Mouse (Mus musculus): ENCODE measurements around the gene Dse. TPM values are rescaled to one million over a fixed set of nuclear protein-coding genes. Genes with fewer than 3 reads are reported as not detected.
A peak's percentile ranks its signal among the peaks of the same experiment; 100 is the strongest.
"Not testable (repeated sequence)": the region's sequence is repeated elsewhere in the genome, so short reads cannot be mapped to it uniquely, and the experiment has no call there.

Gene Dse
- polyA plus RNA-seq (2015; fragmentation: Nextera tagmentation; extraction: Ambion mirVana), result 13.6 and 15.2 TPM in 2 replicates

- Histone ChIP-seq H3K4me3 (peak within 1 kb of the TSS; percentile 90), H3K36me3 (0 out of 2 replicates have a peak, but pooled peaks cover 6% of the 10 kb centered on the region), H3K27ac (replicated peaks) (peak within 1 kb of the TSS; percentile 93), H3K9me3 (no peaks in the 10 kb centered on the region), H3K27me3 (replicated peaks) (no peaks in the 10 kb centered on the region), H3K4me1 (peaks cover 22% of the 10 kb centered on the region), H3K9ac (peak within 1 kb of the TSS; percentile 94), H3K4me2 (peak within 1 kb of the TSS; percentile 81)
- under 1% methylated on average over 14 of the region's 14 CpGs for WGBS
- ATAC-seq (ENCODE audit: extremely low read depth, insufficient number of reproducible peaks, low FRiP score, low TSS enrichment), result no peak
Observed at GRCm38 (mm10) chr10:34207503-34207850, at the start of gene Dse. TSS of gene Dse (minus strand) at chr10:34207715.

- H3K9me3 ChIP-seq; H3K4me2 ChIP-seq; H3K36me3 ChIP-seq; H3K27me3 ChIP-seq (replicated peaks); H3K4me1 ChIP-seq; H3K9ac ChIP-seq; H3K4me3 ChIP-seq; ATAC-seq (ENCODE audit: extremely low read depth, insufficient number of reproducible peaks, low FRiP score, low TSS enrichment); H3K27ac ChIP-seq (replicated peaks): not testable (repeated sequence)
- 86% methylated on average over 9 of the region's 9 CpGs for WGBS
Observed at GRCm38 (mm10) chr10:34252833-34253232, 45.3 kb upstream of the Dse start.

GRCm38 (mm10) chr10:34249594-34249993 lies 42.1 kb upstream of the Dse start:
- 36% methylated on average over 2 of the region's 2 CpGs for WGBS
- no peaks in the 10 kb centered on the region for H3K9me3 ChIP-seq
- H3K4me2 ChIP-seq, result no peak overlapping the region
- H3K9ac ChIP-seq, result no peak overlapping the region
- H3K4me3 ChIP-seq, result no peak overlapping the region
- H3K27ac ChIP-seq (replicated peaks), result no peak overlapping the region
- ATAC-seq (ENCODE audit: extremely low read depth, insufficient number of reproducible peaks, low FRiP score, low TSS enrichment), result no peak
- H3K36me3 ChIP-seq, result no peaks in the 10 kb centered on the region
- H3K27me3 ChIP-seq (replicated peaks), result no peaks in the 10 kb centered on the region
- 0 out of 2 replicates have a peak, but pooled peaks cover 4% of the 10 kb centered on the region for H3K4me1 ChIP-seq

- H3K9me3 ChIP-seq, result no peaks in the 10 kb centered on the region
- no peak overlapping the region for H3K9ac ChIP-seq
- WGBS, result 54% methylated on average over 3 of the region's 3 CpGs
- no peaks in the 10 kb centered on the region for H3K27me3 ChIP-seq (replicated peaks)
- H3K36me3 ChIP-seq, result no peaks in the 10 kb centered on the region
- H3K27ac ChIP-seq (replicated peaks), result peak overlapping the region; percentile 25; the same call in 1 of the 2 replicates
- no peak for ATAC-seq (ENCODE audit: extremely low read depth, insufficient number of reproducible peaks, low FRiP score, low TSS enrichment)
- no peak overlapping the region for H3K4me3 ChIP-seq
- H3K4me2 ChIP-seq, result no peak overlapping the region
- H3K4me1 ChIP-seq, result 0 out of 2 replicates have a peak, but pooled peaks cover 4% of the 10 kb centered on the region
Observed at GRCm38 (mm10) chr10:34247757-34248156, 40.2 kb upstream of the Dse start.

GRCm38 (mm10) chr10:34246106-34246505 lies 38.6 kb upstream of the Dse start:
- no peak overlapping the region for H3K4me2 ChIP-seq
- H3K4me1 ChIP-seq, result 0 out of 2 replicates have a peak, but pooled peaks cover 4% of the 10 kb centered on the region
- H3K36me3 ChIP-seq, result no peaks in the 10 kb centered on the region
- no peak overlapping the region for H3K9ac ChIP-seq
- H3K27ac ChIP-seq (replicated peaks), result no peak overlapping the region
- no peaks in the 10 kb centered on the region for H3K27me3 ChIP-seq (replicated peaks)
- H3K9me3 ChIP-seq, result no peaks in the 10 kb centered on the region
- no peak; the same call in 1 of the 2 replicates for ATAC-seq (ENCODE audit: extremely low read depth, insufficient number of reproducible peaks, low FRiP score, low TSS enrichment)
- H3K4me3 ChIP-seq, result no peak overlapping the region
- WGBS, result 59% methylated on average over 2 of the region's 2 CpGs

- Histone ChIP-seq H3K4me2 (no peak overlapping the region), H3K27ac (replicated peaks) (no peak overlapping the region), H3K4me3 (no peak overlapping the region), H3K27me3 (replicated peaks) (no peaks in the 10 kb centered on the region), H3K9ac (no peak overlapping the region), H3K9me3 (no peaks in the 10 kb centered on the region), H3K4me1 (0 out of 2 replicates have a peak, but pooled peaks cover 4% of the 10 kb centered on the region), H3K36me3 (no peaks in the 10 kb centered on the region)
- WGBS, result 72% methylated on average over 5 of the region's 5 CpGs
- ATAC-seq (ENCODE audit: extremely low read depth, insufficient number of reproducible peaks, low FRiP score, low TSS enrichment), result no peak
Observed at GRCm38 (mm10) chr10:34244745-34245144, 37.2 kb upstream of the Dse start.

- whole genome bisulfite sequencing, result 52% methylated on average over 4 of the region's 4 CpGs
- H3K4me3 ChIP-seq, result no peak overlapping the region
- ATAC-seq (ENCODE audit: extremely low read depth, insufficient number of reproducible peaks, low FRiP score, low TSS enrichment), result no peak
Observed at GRCm38 (mm10) chr10:34238536-34238935, 31.0 kb upstream of the Dse start.

GRCm38 (mm10) chr10:34236569-34236968 lies 29.1 kb upstream of the Dse start:
- H3K27me3 ChIP-seq (replicated peaks), result no peaks in the 10 kb centered on the region
- H3K4me3 ChIP-seq, result no peak overlapping the region
- ATAC-seq (ENCODE audit: extremely low read depth, insufficient number of reproducible peaks, low FRiP score, low TSS enrichment), result no peak
- peaks cover 4% of the 10 kb centered on the region; the same call in 1 of the 2 replicates for H3K4me1 ChIP-seq
- no peaks in the 10 kb centered on the region for H3K9me3 ChIP-seq
- 77% methylated on average over 5 of the region's 5 CpGs for WGBS
- no peak overlapping the region for H3K27ac ChIP-seq (replicated peaks)
- no peaks in the 10 kb centered on the region for H3K36me3 ChIP-seq
- no peak overlapping the region for H3K4me2 ChIP-seq
- no peak overlapping the region for H3K9ac ChIP-seq

More at GRCm38 (mm10) chr10:34238536-34238935, 31.0 kb upstream of the Dse start:
- Histone ChIP-seq H3K9ac (no peak overlapping the region), H3K4me1 (peaks cover 4% of the 10 kb centered on the region; the same call in 1 of the 2 replicates), H3K27ac (replicated peaks) (no peak overlapping the region), H3K36me3 (no peaks in the 10 kb centered on the region), H3K27me3 (replicated peaks) (no peaks in the 10 kb centered on the region), H3K4me2 (no peak overlapping the region), H3K9me3 (no peaks in the 10 kb centered on the region)

- Histone ChIP-seq H3K36me3 (no peaks in the 10 kb centered on the region), H3K9me3 (no peaks in the 10 kb centered on the region), H3K27me3 (replicated peaks) (no peaks in the 10 kb centered on the region), H3K4me1 (peaks cover 4% of the 10 kb centered on the region; the same call in 1 of the 2 replicates), H3K9ac (no peak overlapping the region), H3K4me2 (no peak overlapping the region), H3K4me3 (no peak overlapping the region), H3K27ac (replicated peaks) (no peak overlapping the region)
- ATAC-seq (ENCODE audit: extremely low read depth, insufficient number of reproducible peaks, low FRiP score, low TSS enrichment), result no peak
- 35% methylated on average over 3 of the region's 3 CpGs for WGBS
Observed at GRCm38 (mm10) chr10:34235384-34235783, 27.9 kb upstream of the Dse start.

GRCm38 (mm10) chr10:34233931-34234745 lies 26.6 kb upstream of the Dse start:
- H3K9ac ChIP-seq, result no peak overlapping the region
- H3K27ac ChIP-seq (replicated peaks), result no peak overlapping the region
- no peaks in the 10 kb centered on the region for H3K9me3 ChIP-seq
- peaks cover 10% of the 10 kb centered on the region for H3K4me1 ChIP-seq
- H3K27me3 ChIP-seq (replicated peaks), result no peaks in the 10 kb centered on the region
- H3K4me2 ChIP-seq, result no peak overlapping the region
- no peak overlapping the region for H3K4me3 ChIP-seq
- ATAC-seq (ENCODE audit: extremely low read depth, insufficient number of reproducible peaks, low FRiP score, low TSS enrichment), result no peak
- no peaks in the 10 kb centered on the region for H3K36me3 ChIP-seq
- WGBS, result 32% methylated on average over 2 of the region's 2 CpGs

GRCm38 (mm10) chr10:34233418-34233817 lies 25.9 kb upstream of the Dse start:
- no peaks in the 10 kb centered on the region for H3K36me3 ChIP-seq
- H3K27ac ChIP-seq (replicated peaks), result no peak overlapping the region
- H3K4me3 ChIP-seq, result no peak overlapping the region
- H3K9me3 ChIP-seq, result no peaks in the 10 kb centered on the region
- peaks cover 10% of the 10 kb centered on the region for H3K4me1 ChIP-seq
- H3K27me3 ChIP-seq (replicated peaks), result no peaks in the 10 kb centered on the region
- no peak overlapping the region for H3K9ac ChIP-seq
- WGBS, result 88% methylated on average over 1 of the region's 1 CpGs
- no peak for ATAC-seq (ENCODE audit: extremely low read depth, insufficient number of reproducible peaks, low FRiP score, low TSS enrichment)
- no peak overlapping the region for H3K4me2 ChIP-seq

Measured in heart, embryonic 13.5 days (tissue).